Mouse (Mus musculus) gonadal fat pad, adult 2 months (tissue): Measurements from ENCODE around the gene Gm21897. TPM values are rescaled to one million over a fixed set of nuclear protein-coding genes. Genes with fewer than 3 reads are reported as not detected.
"Not testable (repeated sequence)": the region's sequence is repeated elsewhere in the genome, so short reads cannot be mapped to it uniquely, and the experiment has no call there.

ENCODE experiments used
- DNase-seq: peaks from one replicate; pipeline ENCODE4 v3.0.0-alpha.2; 2012; ENCODE audit warnings: low read depth
- polyA plus RNA-seq: library from polyadenylated mRNA; depleted of rRNA; stranded (reverse); fragments of >200 nt; gene quantifications from 2 replicates; pipeline ENCODE4 v1.2.3, GENCODE M21; 2012; rRNA removed

The Gm21897 gene
- not detected in 2 replicates for polyA plus RNA-seq

DNA sequence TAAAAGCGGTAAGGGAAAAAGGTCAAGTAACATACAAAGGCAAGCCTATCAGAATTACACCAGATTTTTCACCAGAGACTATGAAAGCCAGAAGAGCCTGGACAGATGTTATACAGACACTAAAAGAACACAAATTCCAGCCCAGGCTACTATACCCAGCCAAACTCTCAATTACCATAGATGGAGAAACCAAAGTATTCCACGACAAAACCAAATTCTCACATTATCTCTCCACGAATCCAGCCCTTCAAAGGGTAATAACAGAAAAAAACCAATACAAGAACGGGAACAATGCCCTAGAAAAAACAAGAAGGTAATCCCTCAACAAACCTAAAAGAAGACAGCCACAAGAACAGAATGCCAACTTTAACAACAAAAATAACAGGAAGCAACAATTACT lies at the start of gene Gm21897:
Gene Gm21897, plus strand, starts transcription at position 301 of the 400 bp plus-strand sequence.
- not testable (repeated sequence) for DNase-seq

DNA sequence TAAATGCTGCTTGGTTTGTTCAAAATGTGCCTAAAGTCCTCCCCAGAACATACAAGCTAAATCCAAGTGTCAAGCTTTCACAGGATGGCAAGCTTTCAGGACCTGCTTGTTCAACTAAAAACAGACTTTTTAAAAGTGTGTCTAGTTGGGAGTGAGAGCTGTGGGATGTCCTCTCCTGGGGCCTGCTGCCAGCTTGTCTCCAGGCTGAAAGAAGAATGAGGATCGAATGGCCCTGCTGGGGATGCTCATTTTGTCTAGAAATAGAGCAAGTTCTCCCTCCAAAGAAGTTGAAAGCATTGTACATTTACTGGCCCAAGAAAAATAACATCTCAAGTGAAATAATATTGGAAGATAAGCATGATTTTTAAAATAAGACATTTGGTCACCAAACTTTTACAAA lies 45.0 kb upstream of the Gm21897 start:
- DNase-seq, result no peak

DNA sequence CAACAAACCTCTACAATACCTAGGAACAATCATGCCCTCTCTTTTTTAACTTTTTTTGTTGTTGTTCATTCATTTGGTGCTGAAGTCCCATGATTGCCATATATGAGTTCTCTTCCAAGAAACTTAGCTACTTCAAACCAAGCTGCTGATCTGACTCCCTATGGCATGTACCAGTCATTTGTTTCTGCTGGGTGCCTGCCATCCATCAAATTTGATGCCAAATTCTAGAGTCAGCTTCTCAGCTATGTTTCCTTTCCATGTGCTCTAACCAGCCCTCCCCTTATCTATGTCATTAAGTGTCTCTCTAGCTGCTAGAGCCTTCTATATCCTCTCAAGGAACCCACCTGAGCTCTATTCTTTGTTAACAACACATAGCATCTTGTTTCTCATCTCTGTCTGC lies 39.8 kb upstream of the Gm21897 start:
- DNase-seq, result no peak

DNA sequence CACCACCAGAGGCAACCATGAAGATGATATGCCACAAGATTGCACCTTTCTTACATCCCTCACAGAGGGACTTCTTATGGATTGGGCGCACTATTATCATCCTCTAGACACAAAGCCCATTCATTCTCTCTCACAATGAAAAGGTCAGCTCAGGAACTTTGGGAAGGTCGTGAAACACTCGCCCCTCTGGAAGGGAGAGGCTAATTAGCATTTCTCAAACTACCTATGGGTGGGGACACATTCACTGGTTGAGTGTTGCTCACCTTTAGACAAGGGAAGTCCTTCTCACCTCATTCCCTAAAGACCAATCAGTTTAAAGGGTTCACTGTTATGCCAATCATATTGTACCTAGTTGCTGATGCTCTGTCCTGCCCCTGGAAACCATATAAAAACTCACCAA lies 24.2 kb upstream of the Gm21897 start:
- DNase-seq, result no peak

DNA sequence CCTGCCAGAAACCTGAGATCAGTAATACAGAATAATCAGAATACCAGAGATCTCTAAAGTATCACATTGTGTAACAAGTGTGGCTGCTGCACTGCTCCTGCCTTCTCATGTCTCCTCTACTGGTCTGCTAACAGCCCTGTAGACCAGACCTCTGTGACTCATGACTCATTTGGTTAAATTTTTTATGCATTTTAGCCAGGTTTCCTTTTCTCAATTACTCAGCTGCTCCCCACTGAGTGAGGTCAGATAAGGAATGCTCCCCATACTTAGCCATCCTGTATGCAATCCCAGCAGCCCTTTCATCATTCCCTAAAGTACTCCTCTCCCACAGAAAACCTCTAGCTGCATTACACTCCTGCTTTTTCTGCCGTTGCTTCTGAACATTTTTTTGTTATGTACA lies 23.0 kb upstream of the Gm21897 start:
- no peak for DNase-seq

DNA sequence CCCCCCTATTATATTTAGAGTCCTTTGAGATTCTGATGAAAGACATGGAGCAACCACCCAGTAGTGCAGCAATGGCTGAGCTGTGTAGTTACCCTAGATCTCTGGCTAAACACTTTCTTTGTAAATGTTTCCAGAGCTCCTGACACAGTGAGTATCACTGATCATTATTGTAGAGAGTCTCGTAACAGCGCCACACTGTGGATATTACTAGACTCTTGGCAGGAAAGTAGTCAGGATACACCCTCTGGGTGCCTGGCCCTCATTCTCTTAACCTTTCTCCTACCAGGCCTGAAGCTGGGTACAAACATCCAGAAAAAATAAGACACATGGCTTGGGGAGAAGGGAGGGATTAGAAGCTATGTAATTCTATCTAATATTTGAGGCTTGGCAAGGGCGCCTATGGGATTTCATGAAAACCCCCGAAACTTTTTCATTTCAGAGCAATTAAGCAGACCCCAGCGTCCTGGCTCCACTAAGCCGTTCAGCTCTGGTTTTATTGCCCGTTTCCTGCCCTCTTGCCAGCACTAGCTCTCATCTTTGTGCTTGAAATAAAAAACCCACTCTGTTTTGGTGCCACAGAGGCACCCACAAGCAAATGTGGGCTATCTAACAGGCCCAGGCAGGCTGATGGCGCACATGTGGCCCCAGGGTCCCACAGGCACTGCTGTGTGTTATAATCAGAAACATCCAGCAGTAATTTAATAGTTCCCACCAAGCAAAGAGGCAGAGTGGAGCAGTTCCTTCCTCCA lies 22.2 kb upstream of the Gm21897 start:
- DNase-seq, result no peak

DNA sequence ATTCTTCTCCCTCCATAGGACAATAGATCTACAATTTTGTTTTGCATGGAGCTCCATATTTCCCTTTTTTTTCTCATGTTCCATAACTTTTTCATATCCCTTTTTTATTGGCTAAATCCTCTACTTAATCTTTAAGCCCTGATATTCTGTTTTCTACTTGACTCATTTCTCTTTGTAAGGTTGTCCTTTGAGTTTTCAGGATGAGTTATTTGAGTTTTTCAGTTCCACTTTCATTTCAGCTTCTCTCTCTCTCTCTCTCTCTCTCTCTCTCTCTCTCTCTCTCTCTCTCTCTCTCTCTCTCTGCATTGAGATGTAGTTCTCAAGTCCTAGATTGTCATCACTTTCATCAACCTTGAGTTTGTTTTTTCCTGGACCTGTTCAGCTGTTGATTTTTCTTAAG lies 17.3 kb downstream of the Gm21897 start:
- DNase-seq, result no peak

DNA sequence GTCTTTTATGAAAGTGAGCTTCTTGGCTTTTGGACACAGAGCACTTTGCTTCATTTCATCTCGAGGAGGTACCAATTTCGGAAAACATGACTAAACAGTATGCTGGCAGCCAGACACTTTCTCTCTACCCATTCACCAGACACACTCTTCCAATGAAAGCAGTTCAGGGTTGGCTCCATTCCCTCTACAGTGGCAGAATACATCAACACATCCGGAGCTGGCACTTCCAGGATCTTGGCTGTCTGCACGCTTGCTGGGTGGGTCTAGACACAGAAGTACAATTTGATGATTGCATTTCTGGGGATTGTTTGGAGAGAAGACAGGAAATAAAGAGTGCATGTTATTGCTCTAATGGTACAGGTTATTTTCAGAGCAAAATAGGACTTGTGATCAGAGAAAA lies 21.8 kb downstream of the Gm21897 start:
- no peak for DNase-seq

DNA sequence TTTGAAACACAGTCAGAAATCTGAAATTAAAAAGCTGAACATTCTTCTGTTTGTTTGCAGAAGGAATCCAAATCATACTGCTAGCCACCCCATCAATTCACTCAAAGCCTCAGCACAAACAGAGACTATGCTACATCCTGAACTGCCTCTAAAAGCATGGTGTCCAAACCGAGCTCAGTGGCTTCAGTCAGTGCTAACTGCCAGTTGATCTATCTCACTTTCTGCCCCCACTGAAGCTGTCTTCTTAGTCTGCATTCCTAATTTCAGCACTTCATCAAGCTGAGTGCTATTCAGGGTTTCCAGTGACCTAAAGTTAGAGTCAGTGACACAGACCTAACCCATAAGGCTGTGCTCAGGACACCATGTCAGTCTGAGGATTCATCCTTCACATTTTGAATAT lies 28.8 kb downstream of the Gm21897 start:
- no peak for DNase-seq

DNA sequence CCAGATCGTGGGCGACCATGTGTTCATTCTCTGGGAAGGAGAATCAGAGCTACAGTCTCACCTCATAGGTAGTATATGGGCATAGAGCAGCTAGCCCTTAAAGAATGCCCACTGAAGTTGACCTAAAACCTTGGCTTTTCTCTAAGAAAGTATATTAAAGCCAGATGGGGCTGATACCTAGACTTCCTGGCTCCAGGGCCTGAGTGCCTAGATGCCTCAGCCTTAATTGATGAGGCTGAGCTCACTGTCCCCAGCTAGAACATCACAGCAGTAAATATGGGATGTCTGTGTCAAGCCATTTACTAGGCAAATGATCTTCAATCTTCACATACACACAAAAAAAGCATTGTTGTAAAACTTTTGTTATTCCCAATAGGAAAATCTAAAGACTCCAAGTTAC lies 32.1 kb downstream of the Gm21897 start:
- DNase-seq, result no peak

DNA sequence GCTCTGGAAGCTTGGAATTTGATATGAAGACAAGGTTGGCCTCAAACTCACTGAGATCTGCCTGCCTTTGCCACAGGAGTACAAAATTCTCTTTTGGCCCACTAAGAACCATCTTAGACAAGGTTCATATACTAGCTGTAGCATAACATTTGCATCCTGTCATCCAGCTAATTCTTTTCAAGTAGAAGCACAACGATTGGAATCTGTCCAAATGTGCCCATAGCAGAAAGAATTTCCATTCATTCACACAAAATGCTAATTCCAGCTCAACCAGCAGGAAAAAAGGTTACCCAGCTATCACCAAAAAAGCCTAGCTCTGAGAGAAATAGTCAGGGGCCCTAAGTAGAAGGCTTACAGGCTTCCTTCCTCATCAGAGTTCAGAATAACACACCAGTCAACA lies 34.0 kb downstream of the Gm21897 start:
- no peak for DNase-seq

DNA sequence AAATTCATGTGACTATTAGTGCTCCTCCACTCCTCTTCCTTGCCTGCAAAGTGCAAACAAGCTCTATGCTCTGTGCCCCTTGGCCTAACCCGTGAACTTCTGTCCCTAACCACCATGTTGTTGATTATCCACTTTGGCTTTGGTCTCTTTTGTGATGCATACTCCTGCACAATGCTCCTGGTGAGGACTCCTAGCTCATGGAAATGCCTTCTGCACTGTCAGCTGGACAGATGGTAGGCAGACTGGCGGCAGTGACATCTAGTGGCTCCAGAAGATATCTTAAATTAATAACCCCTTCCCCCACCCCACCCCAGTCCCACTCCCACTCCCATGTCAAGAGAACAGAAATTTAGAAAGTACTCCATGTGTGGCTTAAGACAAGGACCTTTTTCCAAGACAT lies 35.1 kb downstream of the Gm21897 start:
- no peak for DNase-seq

DNA sequence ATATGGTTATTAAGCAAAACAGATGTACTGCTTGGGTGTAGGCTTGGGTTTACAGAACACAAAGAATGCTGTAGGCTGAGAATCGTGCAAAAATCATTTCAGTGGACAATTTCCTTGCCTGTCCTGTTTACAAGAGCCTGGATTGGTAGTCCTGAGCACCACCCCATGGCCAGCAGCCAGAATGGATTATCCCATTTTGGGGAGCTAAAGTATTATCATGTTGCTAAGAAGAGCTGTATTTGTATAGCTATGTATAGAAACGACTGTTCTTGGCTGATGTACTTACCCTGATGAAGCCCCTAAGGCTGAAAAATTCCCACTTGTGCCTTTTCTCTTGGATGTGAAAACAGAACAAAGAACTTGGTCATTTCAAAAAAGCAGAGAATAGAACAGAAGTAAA lies 37.6 kb downstream of the Gm21897 start:
- no peak for DNase-seq

DNA sequence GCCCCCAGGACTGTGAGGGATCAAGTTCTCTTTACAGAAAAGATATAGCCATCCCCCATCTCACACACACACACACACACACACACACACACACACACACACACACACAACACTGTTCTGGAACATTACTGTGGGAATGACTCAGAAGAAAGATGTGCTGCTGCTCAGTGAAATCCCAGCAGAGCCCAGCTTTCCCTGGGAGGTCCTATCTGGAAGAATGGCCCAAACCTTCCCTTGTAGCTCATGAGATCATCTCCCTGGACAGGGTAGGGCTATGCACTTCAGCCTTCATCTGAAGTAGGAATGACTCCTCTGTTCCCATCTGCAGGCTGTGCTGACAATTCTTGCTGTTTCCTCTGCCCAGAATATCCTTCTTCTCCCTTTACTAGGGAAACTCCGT lies 38.1 kb downstream of the Gm21897 start:
- no peak for DNase-seq

DNA sequence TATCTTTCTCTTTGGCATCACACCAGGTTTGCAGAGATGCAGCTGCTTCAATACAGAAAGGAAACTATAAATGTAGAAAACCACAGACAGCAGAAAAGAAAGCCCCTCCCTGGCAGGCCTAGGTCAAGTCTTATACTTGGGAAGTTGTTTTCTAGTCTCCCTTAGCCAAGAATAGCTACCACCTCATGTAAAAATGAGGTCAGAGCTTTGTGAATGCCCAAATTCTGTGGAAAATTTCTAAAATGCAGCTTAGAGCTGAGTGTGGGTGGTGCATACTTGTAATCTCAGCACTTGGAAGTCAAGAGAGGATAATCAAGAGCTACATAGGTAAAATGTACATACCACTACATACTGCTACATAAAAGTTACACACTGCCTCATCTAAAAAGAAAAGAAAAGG lies 40.5 kb downstream of the Gm21897 start:
- no peak for DNase-seq

DNA sequence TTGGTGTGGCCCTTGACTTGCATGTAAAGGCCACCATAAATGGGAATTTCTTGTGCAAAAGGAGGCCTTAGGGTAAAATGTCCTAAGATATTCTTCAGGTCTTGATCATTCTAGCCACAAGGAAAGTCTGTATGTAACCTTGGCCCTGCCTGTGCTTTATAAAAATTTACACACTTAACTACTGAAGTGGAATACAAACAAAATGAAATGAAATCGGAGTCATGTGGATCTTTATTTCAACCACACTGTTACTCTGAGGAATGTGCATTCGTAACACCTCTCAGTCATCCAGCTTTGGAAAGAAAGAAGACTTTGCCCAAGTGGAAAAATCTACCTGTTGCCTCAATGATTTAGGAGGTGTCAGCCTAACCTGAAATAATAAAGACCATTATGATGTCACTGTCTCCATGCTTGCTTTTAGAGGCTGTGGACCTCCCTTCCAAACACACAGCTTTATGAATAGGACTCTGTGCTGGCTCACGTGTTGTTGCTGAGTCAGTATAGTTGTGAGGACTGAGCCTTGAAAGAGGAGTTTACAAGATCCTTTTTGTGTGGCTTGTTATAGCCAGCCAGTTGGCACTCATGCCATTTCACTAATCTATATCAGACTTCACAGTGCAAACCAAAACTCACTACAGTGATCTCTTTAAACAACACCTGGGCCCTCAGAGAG lies 42.0 kb downstream of the Gm21897 start:
- no peak for DNase-seq

DNA sequence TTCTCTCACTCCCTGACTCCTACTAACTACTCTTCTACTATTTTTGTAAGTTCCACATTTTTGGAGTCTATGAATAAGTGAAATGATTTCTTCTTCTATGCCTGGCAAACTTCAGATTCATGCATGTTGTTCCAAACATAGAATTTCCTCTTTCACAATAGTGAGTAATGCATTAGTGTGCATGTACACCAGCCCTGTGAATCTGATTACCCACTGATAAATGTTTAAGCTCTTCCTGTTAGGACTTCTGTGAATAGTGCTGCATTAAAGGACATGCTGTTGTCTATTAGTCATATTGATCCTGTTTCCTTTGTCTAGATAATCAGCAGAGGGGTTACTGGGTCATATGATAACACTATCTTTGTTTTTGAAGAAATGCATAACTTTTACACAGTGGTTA lies 43.6 kb downstream of the Gm21897 start:
- no peak for DNase-seq
